In genomic region chr4:133049071-133049920, GRCm38 (mm10) we compare ENCODE assay signal across 7 mouse cellular contexts. TPM values are rescaled to one million over a fixed set of nuclear protein-coding genes. Genes with fewer than 3 reads are reported as not detected.
A peak's percentile ranks its signal among the peaks of the same experiment; 100 is the strongest.
DNase-seq lines count a peak whose midpoint lies in the region; ATAC-seq lines count a peak whose summit lies in the region.

No protein-coding gene starts in this region.

- peaks cover 90% of the 10 kb centered on the region for H3K4me1 ChIP-seq in midbrain, embryonic 10.5 days
- peaks cover 80% of the 10 kb centered on the region for H3K4me1 ChIP-seq in midbrain, embryonic 16.5 days (ENCODE audit: control insufficient read depth, insufficient read depth, low read length)
- H3K4me1 ChIP-seq in embryonic facial prominence, embryonic 12.5 days: peaks cover 98% of the 10 kb centered on the region
- H3K4me1 ChIP-seq in hindbrain, embryonic 11.5 days (replicated peaks; ENCODE audit: control insufficient read depth, insufficient read depth, low read length): peaks cover 53% of the 10 kb centered on the region
- H3K4me1 ChIP-seq in neural tube, embryonic 14.5 days (ENCODE audit: control insufficient read depth, insufficient read depth, low read length): peaks cover 73% of the 10 kb centered on the region

- DNase-seq in midbrain, embryonic 10.5 days (ENCODE audit: low spot score): no peak
- DNase-seq in hindbrain, embryonic 11.5 days (ENCODE audit: low spot score): no peak
- DNase-seq in ovary, postnatal 14 days (ENCODE audit: low spot score): no peak
- DNase-seq in frontal cortex, postnatal 10 days (ENCODE audit: low spot score in 2 of 2): no peak

- H3K4me2 ChIP-seq in midbrain, embryonic 16.5 days (ENCODE audit: low read length): no peak overlapping the region
- H3K4me2 ChIP-seq in embryonic facial prominence, embryonic 12.5 days (replicated peaks): no peak overlapping the region
- no peak overlapping the region for H3K4me2 ChIP-seq in hindbrain, embryonic 11.5 days (replicated peaks; ENCODE audit: low read depth, low read length)
- no peak overlapping the region for H3K4me2 ChIP-seq in neural tube, embryonic 14.5 days (ENCODE audit: low read depth, low read length)

- H3K9me3 ChIP-seq in midbrain, embryonic 10.5 days (replicated peaks): no peaks in the 10 kb centered on the region
- H3K9me3 ChIP-seq in midbrain, embryonic 16.5 days (replicated peaks; ENCODE audit: control insufficient read depth, low read length, poor library complexity, severe bottlenecking): no peaks in the 10 kb centered on the region
- no peaks in the 10 kb centered on the region for H3K9me3 ChIP-seq in embryonic facial prominence, embryonic 12.5 days
- no peaks in the 10 kb centered on the region for H3K9me3 ChIP-seq in hindbrain, embryonic 11.5 days (ENCODE audit: control insufficient read depth, low read length)
- H3K9me3 ChIP-seq in neural tube, embryonic 14.5 days (ENCODE audit: control insufficient read depth, low read length): no peaks in the 10 kb centered on the region

- H3K36me3 ChIP-seq in midbrain, embryonic 10.5 days: no peaks in the 10 kb centered on the region; the same call in 1 of the 2 replicates
- no peaks in the 10 kb centered on the region for H3K36me3 ChIP-seq in midbrain, embryonic 16.5 days (ENCODE audit: control insufficient read depth, insufficient read depth, low read length)
- H3K36me3 ChIP-seq in embryonic facial prominence, embryonic 12.5 days: peaks cover 6% of the 10 kb centered on the region; the same call in 1 of the 2 replicates
- no peaks in the 10 kb centered on the region for H3K36me3 ChIP-seq in hindbrain, embryonic 11.5 days (ENCODE audit: control insufficient read depth, insufficient read depth, low read length)
- H3K36me3 ChIP-seq in neural tube, embryonic 14.5 days (ENCODE audit: control insufficient read depth, insufficient read depth, low read length): no peaks in the 10 kb centered on the region

- peak overlapping the region; percentile 88 for H3K27ac ChIP-seq in midbrain, embryonic 10.5 days (replicated peaks)
- H3K27ac ChIP-seq in midbrain, embryonic 16.5 days (ENCODE audit: low read length): no peak overlapping the region; the same call in 1 of the 2 replicates
- H3K27ac ChIP-seq in embryonic facial prominence, embryonic 12.5 days: peak overlapping the region; percentile 87
- H3K27ac ChIP-seq in hindbrain, embryonic 11.5 days (ENCODE audit: low read depth, low read length): peak overlapping the region; percentile 88; the same call in 1 of the 2 replicates
- H3K27ac ChIP-seq in neural tube, embryonic 14.5 days (ENCODE audit: low read depth, low read length): peak overlapping the region; percentile 80

- H3K9ac ChIP-seq in midbrain, embryonic 16.5 days (ENCODE audit: low read depth, low read length): no peak overlapping the region
- no peak overlapping the region for H3K9ac ChIP-seq in embryonic facial prominence, embryonic 12.5 days
- H3K9ac ChIP-seq in hindbrain, embryonic 11.5 days (ENCODE audit: low read depth, low read length): 0 out of 2 replicates have a peak overlapping the region, but pooled peaks have one; percentile 8
- H3K9ac ChIP-seq in neural tube, embryonic 14.5 days (replicated peaks; ENCODE audit: low read depth, low read length): no peak overlapping the region; the same call in 1 of the 2 replicates

- WGBS in midbrain, embryonic 10.5 days: 72% methylated on average over 19 of the region's 19 CpGs
- WGBS in midbrain, embryonic 16.5 days: 49% methylated on average over 19 of the region's 19 CpGs
- 58% methylated on average over 19 of the region's 19 CpGs for WGBS in embryonic facial prominence, embryonic 12.5 days
- 57% methylated on average over 19 of the region's 19 CpGs for WGBS in hindbrain, embryonic 11.5 days
- WGBS in neural tube, embryonic 14.5 days: 56% methylated on average over 19 of the region's 19 CpGs

- H3K27me3 ChIP-seq in midbrain, embryonic 10.5 days (ENCODE audit: low read depth, poor library complexity, severe bottlenecking): peaks cover 13% of the 10 kb centered on the region; the same call in 1 of the 2 replicates
- no peaks in the 10 kb centered on the region for H3K27me3 ChIP-seq in midbrain, embryonic 16.5 days (ENCODE audit: control insufficient read depth, insufficient read depth, low read depth, low read length)
- H3K27me3 ChIP-seq in embryonic facial prominence, embryonic 12.5 days: no peaks in the 10 kb centered on the region
- no peaks in the 10 kb centered on the region for H3K27me3 ChIP-seq in hindbrain, embryonic 11.5 days (ENCODE audit: control insufficient read depth, insufficient read depth, low read length)
- no peaks in the 10 kb centered on the region for H3K27me3 ChIP-seq in neural tube, embryonic 14.5 days (ENCODE audit: control insufficient read depth, insufficient read depth, low read length)

- ATAC-seq in midbrain, embryonic 16.5 days: no peak
- no peak for ATAC-seq in embryonic facial prominence, embryonic 12.5 days (ENCODE audit: insufficient number of reproducible peaks, insufficient read depth, low FRiP score, low TSS enrichment)
- ATAC-seq in hindbrain, embryonic 11.5 days (ENCODE audit: low FRiP score): no peak
- no peak for ATAC-seq in neural tube, embryonic 14.5 days (ENCODE audit: low read depth)

- no peak overlapping the region for H3K4me3 ChIP-seq in midbrain, embryonic 10.5 days
- H3K4me3 ChIP-seq in midbrain, embryonic 16.5 days (ENCODE audit: low read depth, low read length): no peak overlapping the region
- H3K4me3 ChIP-seq in embryonic facial prominence, embryonic 12.5 days: no peak overlapping the region
- no peak overlapping the region for H3K4me3 ChIP-seq in hindbrain, embryonic 11.5 days (ENCODE audit: low read depth, low read length)
- no peak overlapping the region for H3K4me3 ChIP-seq in neural tube, embryonic 14.5 days (ENCODE audit: low read depth, low read length)

RNA-seq across cellular contexts. Expression of gene Ahdc1, which starts 38.2 kb away (rescaled TPM):
- polyA plus RNA-seq in midbrain, embryonic 10.5 days (2016; fragmentation: Nextera tagmentation; extraction: Ambion mirVana): 5.7 and 5.8 TPM in 2 replicates
- polyA plus RNA-seq in midbrain, embryonic 16.5 days (2015; fragmentation: Nextera tagmentation; extraction: Ambion mirVana): 11.2 and 12.5 TPM in 2 replicates
- 12.7 and 14.6 TPM in 2 replicates for polyA plus RNA-seq in embryonic facial prominence, embryonic 12.5 days (2016; fragmentation: Nextera tagmentation; extraction: Ambion mirVana)
- 6.8 and 9.0 TPM in 2 replicates for polyA plus RNA-seq in hindbrain, embryonic 11.5 days (2014; fragmentation: Nextera tagmentation; extraction: Ambion mirVana)
- polyA plus RNA-seq in neural tube, embryonic 14.5 days (2014; fragmentation: Nextera tagmentation; extraction: Ambion mirVana): 12.2 and 13.1 TPM in 2 replicates
